Comparison of ENCODE assay signal across 9 mouse cellular contexts in genomic region chr2:122302574-122303241, GRCm38 (mm10). TPM values are rescaled to one million over a fixed set of nuclear protein-coding genes. Genes with fewer than 3 reads are reported as not detected.
DNase-seq lines count a peak whose midpoint lies in the region; ATAC-seq and TF ChIP-seq lines count a peak whose summit lies in the region.
"Had no signal": no experiment of that assay in that cellular context is flagged by ENCODE, and none has a peak within 500 bp of the region (broad histone marks: within the 10 kb centered on the region; RNA-seq: fewer than 3 reads in every experiment).

No protein-coding gene starts in this region.

- H3K4me1 ChIP-seq in cerebellum, adult 2 months (ENCODE audit: control insufficient read depth, insufficient read depth, low read length) = peaks cover 17% of the 10 kb centered on the region
- peaks cover 19% of the 10 kb centered on the region for H3K4me1 ChIP-seq in kidney, embryonic 16.5 days (ENCODE audit: insufficient read depth, low read length)
- peaks cover 13% of the 10 kb centered on the region for H3K4me1 ChIP-seq in lung, adult 2 months (ENCODE audit: control insufficient read depth, insufficient read depth, low read length)

- peak; percentile 79 for DNase-seq in MN1 (ENCODE audit: low spot score)
- DNase-seq in cerebellum, adult 2 months = peak; percentile 62 to 63
- DNase-seq in lung, adult 2 months = peak; percentile 35
- peak; percentile 89 for DNase-seq in retina, embryonic 14.5 days (ENCODE audit: low spot score)
- peak; percentile 72 to 74 for DNase-seq in thymus, postnatal 36 days

- no peak overlapping the region for H3K9ac ChIP-seq in kidney, embryonic 16.5 days (replicated peaks; ENCODE audit: low read length)
- H3K9ac ChIP-seq: limb, embryonic 12.5 days had no signal

- TF ChIP-seq POLR2A in cerebellum, adult 2 months (IDR thresholded peaks at IDR 0.05; ENCODE audit: borderline replicate concordance, insufficient read depth, low read length) = no peak
- no peak for TF ChIP-seq POLR2A in lung, adult 2 months (IDR thresholded peaks at IDR 0.05; ENCODE audit: borderline replicate concordance, extremely low read depth, low read depth, low read length)

- H3K4me3 ChIP-seq in C2C12 (ENCODE audit: insufficient read depth, poor library complexity, severe bottlenecking) = no peak overlapping the region
- H3K4me3 ChIP-seq in cerebellum, adult 2 months (replicated peaks; ENCODE audit: insufficient read depth, low read depth, low read length) = no peak overlapping the region
- no peak overlapping the region for H3K4me3 ChIP-seq in kidney, embryonic 16.5 days (ENCODE audit: low read length)
- H3K4me3 ChIP-seq in lung, adult 2 months (replicated peaks; ENCODE audit: extremely low read depth, low read depth, low read length) = no peak overlapping the region

- H3K79me2 ChIP-seq in C2C12 (ENCODE audit: control insufficient read depth, insufficient read depth) = no peaks in the 10 kb centered on the region

- no peaks in the 10 kb centered on the region for H3K9me3 ChIP-seq in kidney, embryonic 16.5 days (ENCODE audit: low read length)
- H3K9me3 ChIP-seq: limb, embryonic 12.5 days had no signal

- peak; percentile 86 for ATAC-seq in frontal cortex, adult (ENCODE audit: low TSS enrichment)
- peak; percentile 49; the same call in 1 of the 2 replicates for ATAC-seq in kidney, embryonic 16.5 days (ENCODE audit: low FRiP score, low TSS enrichment)

- H3K4me2 ChIP-seq in kidney, embryonic 16.5 days (replicated peaks; ENCODE audit: low read depth, low read length) = no peak overlapping the region

- WGBS in cerebellum, adult 2 months = 20% methylated on average over 9 of the region's 9 CpGs
- WGBS in kidney, embryonic 16.5 days = 12% methylated on average over 9 of the region's 9 CpGs
- 9% methylated on average over 9 of the region's 9 CpGs for WGBS in lung, adult 2 months

- peak; percentile 40 for TF ChIP-seq CTCF in C2C12 (IDR thresholded peaks at IDR 0.05; ENCODE audit: control insufficient read depth, insufficient read depth, insufficient read length)
- peak; percentile 77 for TF ChIP-seq CTCF in cerebellum, adult 2 months (IDR thresholded peaks at IDR 0.05; ENCODE audit: borderline replicate concordance, insufficient read depth, low read depth, low read length)
- TF ChIP-seq CTCF in lung, adult 2 months (IDR thresholded peaks at IDR 0.05; ENCODE audit: insufficient read depth, low read length) = peak; percentile 85

- H3K79me3 ChIP-seq in C2C12 (ENCODE audit: low read depth) = no peaks in the 10 kb centered on the region

- no peaks in the 10 kb centered on the region for H3K36me3 ChIP-seq in C2C12 (ENCODE audit: control insufficient read depth, insufficient read depth)
- H3K36me3 ChIP-seq in kidney, embryonic 16.5 days (ENCODE audit: insufficient read depth, low read length) = no peaks in the 10 kb centered on the region
- H3K36me3 ChIP-seq: limb, embryonic 12.5 days had no signal

- H3K27me3 ChIP-seq in C2C12 (ENCODE audit: control insufficient read depth, insufficient read depth, insufficient read length) = no peaks in the 10 kb centered on the region
- no peaks in the 10 kb centered on the region; the same call in 1 of the 2 replicates for H3K27me3 ChIP-seq in cerebellum, adult 2 months (ENCODE audit: control insufficient read depth, insufficient read depth, low read length)
- H3K27me3 ChIP-seq in kidney, embryonic 16.5 days (ENCODE audit: insufficient read depth, low read length) = peaks cover 85% of the 10 kb centered on the region

- H3K27ac ChIP-seq in cerebellum, adult 2 months (ENCODE audit: insufficient read depth, low read length) = no peak overlapping the region
- no peak overlapping the region for H3K27ac ChIP-seq in kidney, embryonic 16.5 days (ENCODE audit: low read length)
- H3K27ac ChIP-seq: limb, embryonic 12.5 days had no signal

- H3ac ChIP-seq in C2C12 (ENCODE audit: control insufficient read depth, insufficient read length, low read depth) = no peak overlapping the region

TF ChIP-seq in C2C12, 6 proteins besides CTCF, POLR2A, EP300 and RAD21:
- TF ChIP-seq FOSL1 (IDR thresholded peaks at IDR 0.05; ENCODE audit: insufficient read depth, low read length, poor library complexity, severe bottlenecking) (no peak), CEBPB (IDR thresholded peaks at IDR 0.05; ENCODE audit: low read depth) (no peak), MAX (IDR thresholded peaks at IDR 0.05) (no peak), USF1 (IDR thresholded peaks at IDR 0.05; ENCODE audit: low read depth) (no peak), MYOG (IDR thresholded peaks at IDR 0.05; ENCODE audit: control insufficient read depth, extremely low read depth, insufficient read length) (no peak), MYOD1 (IDR thresholded peaks at IDR 0.05; ENCODE audit: control insufficient read depth, insufficient read length, low read depth) (no peak)

RNA-seq across cellular contexts. Expression of gene Duoxa2, which starts 4.0 kb away (rescaled TPM):
- not detected for polyA plus RNA-seq in C2C12 (2012; fragmentation: generic; extraction: Trizol)
- polyA plus RNA-seq in cerebellum, adult 2 months (2012; rRNA removed) = not detected in 2 replicates
- polyA plus RNA-seq in kidney, embryonic 16.5 days (2015; fragmentation: Nextera tagmentation; extraction: Ambion mirVana) = not detected in 2 replicates
- 0.50 and 0.75 TPM in 2 replicates for polyA plus RNA-seq in lung, adult 2 months (2012; rRNA removed)
- polyA plus RNA-seq: limb, embryonic 12.5 days had no signal

RNA-seq across cellular contexts. Expression of gene Duox2, which starts 4.5 kb away (rescaled TPM):
- polyA plus RNA-seq in C2C12 (2012; fragmentation: generic; extraction: Trizol) = 0.20 TPM
- 0.03 and 0.11 TPM in 2 replicates for polyA plus RNA-seq in cerebellum, adult 2 months (2012; rRNA removed)
- 0.06 TPM in 2 replicates for polyA plus RNA-seq in kidney, embryonic 16.5 days (2015; fragmentation: Nextera tagmentation; extraction: Ambion mirVana)
- polyA plus RNA-seq in lung, adult 2 months (2012; rRNA removed) = 0.68 and 0.72 TPM in 2 replicates
- polyA plus RNA-seq: limb, embryonic 12.5 days had no signal

RNA-seq across cellular contexts. Expression of gene Duoxa1, which starts 10.8 kb away (rescaled TPM):
- 7.9 TPM for polyA plus RNA-seq in C2C12 (2012; fragmentation: generic; extraction: Trizol)
- polyA plus RNA-seq in cerebellum, adult 2 months (2012; rRNA removed) = 0.19 TPM in 1 of 2 replicates, not detected in the other
- polyA plus RNA-seq in kidney, embryonic 16.5 days (2015; fragmentation: Nextera tagmentation; extraction: Ambion mirVana) = 0.15 TPM in 1 of 2 replicates, not detected in the other
- polyA plus RNA-seq in lung, adult 2 months (2012; rRNA removed) = 0.23 and 9.9 TPM in 2 replicates

RNA-seq across cellular contexts. Expression of gene Duox1, which starts 12.8 kb away (rescaled TPM):
- 0.14 TPM for polyA plus RNA-seq in C2C12 (2012; fragmentation: generic; extraction: Trizol)
- 0.05 TPM in 2 replicates for polyA plus RNA-seq in cerebellum, adult 2 months (2012; rRNA removed)
- 0.05 TPM in 1 of 2 replicates, not detected in the other for polyA plus RNA-seq in kidney, embryonic 16.5 days (2015; fragmentation: Nextera tagmentation; extraction: Ambion mirVana)
- polyA plus RNA-seq in lung, adult 2 months (2012; rRNA removed) = 2.7 TPM in 1 of 2 replicates, not detected in the other

Comparison
In these comparisons a context has a peak if more than half of its experiments do, and no peak if none do; other contexts are left out.
1. DNase-seq: peak in every context shown above with its lines; median percentile 89 in retina, embryonic 14.5 days; 79 in MN1; 73 in thymus, postnatal 36 days; 62 in cerebellum, adult 2 months; 35 in lung, adult 2 months.